Mouse (Mus musculus): ENCODE results near the gene Zfp750. TPM values are rescaled to one million over a fixed set of nuclear protein-coding genes. Genes with fewer than 3 reads are reported as not detected.

The Zfp750 gene
- total and polyA plus RNA-seq, 3 experiments, result 0.06 to 0.08 TPM; not detected in 1

DNA sequence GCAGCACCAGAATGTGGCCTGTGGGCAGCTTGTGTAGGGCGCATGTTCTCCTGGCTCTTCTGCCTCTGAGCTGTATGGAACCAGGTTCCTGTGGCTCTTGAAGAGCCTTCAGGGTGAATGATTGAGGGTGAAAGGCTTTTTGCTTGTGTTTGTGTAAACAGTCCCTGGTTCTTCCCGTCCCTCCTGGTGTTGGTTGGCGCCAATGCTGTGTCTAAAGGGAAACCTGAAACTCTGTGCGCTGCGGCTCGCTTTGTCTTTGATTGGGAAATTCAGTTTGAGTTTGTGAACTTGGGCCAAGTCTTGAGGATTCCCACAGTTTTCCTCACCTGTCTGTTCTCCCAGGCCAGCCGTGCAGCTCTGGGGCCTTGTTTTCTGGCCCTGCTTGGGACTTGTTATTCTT, 5.1 kb upstream of the Zfp750 start:
- no peak for TF ChIP-seq ETS1 (IDR thresholded peaks at IDR 0.05; ENCODE audit: low read depth, low read length)
- TF ChIP-seq MEF2A (IDR thresholded peaks at IDR 0.05; ENCODE audit: extremely low read depth, insufficient replicate concordance, low read depth, low read length, poor library complexity, severe bottlenecking), result no peak
- no peak for TF ChIP-seq MAZ (IDR thresholded peaks at IDR 0.05; ENCODE audit: low read depth, low read length)
- no peak for TF ChIP-seq ZMIZ1 (IDR thresholded peaks at IDR 0.05; ENCODE audit: low read depth, low read length)
- TF ChIP-seq TBP (IDR thresholded peaks at IDR 0.05; ENCODE audit: low read depth, low read length), result no peak
- Histone ChIP-seq H3K9me3 (replicated peaks; ENCODE audit: insufficient read depth, low read length) (no peaks in the 10 kb centered on the region), H3K36me3 (ENCODE audit: control insufficient read depth in 1 of 2, insufficient read depth in 2 of 2, low read length in 2 of 2) (peaks cover 0 to 2% of the 10 kb centered on the region in 2 experiments; a peak in 3 of 4 replicates), H3K4me3 (ENCODE audit: control insufficient read depth in 1 of 2, insufficient read depth in 1 of 2, low read depth in 2 of 2, low read length in 2 of 2) (no peak overlapping the region), H3K79me2 (ENCODE audit: control insufficient read depth, insufficient read depth, low read length, poor library complexity) (no peaks in the 10 kb centered on the region), H3K27ac (ENCODE audit: control insufficient read depth, low read depth, low read length) (no peak overlapping the region), H3K9ac (ENCODE audit: control insufficient read depth, low read depth, low read length, poor library complexity, severe bottlenecking) (no peak overlapping the region), H3K27me3 (ENCODE audit: control insufficient read depth in 1 of 2, insufficient read depth in 2 of 2, low read length in 2 of 2) (no peaks in the 10 kb centered on the region), H3K4me1 (ENCODE audit: control insufficient read depth in 1 of 2, insufficient read depth in 2 of 2, low read length in 2 of 2) (peaks cover 8 to 16% of the 10 kb centered on the region in 2 experiments)
- no peak for DNase-seq (ENCODE audit: low read depth, low spot score)

DNA sequence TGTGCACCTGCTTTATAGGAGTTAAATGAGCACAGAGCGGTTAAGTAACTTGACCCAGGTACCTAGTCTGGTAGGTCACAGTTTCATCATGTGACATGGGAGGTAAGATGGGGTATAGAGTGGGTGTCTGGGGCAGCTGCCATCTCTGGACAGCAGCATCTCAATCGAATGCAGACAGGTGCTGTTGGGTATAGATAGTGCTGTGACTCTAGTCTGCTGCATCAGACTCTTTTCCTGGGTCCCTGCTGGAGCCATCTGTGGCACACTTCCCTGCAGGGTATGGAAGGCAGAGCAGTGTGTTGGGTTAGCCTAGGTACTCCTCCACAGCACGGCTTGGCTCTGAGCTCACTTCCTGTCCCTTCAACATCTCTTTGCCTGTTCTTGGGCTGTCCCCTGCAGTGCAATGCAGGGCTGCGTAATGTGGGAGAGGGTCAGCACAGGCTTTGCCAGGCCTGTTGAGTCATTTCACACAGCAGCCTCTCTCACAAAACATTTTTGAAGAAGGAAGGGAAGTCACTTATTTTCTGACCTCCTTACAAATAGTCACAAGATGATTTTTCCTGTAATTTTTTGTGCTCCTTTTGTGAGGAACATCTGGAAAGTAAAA, 3.1 kb upstream of the Zfp750 start:
- Histone ChIP-seq H3K27me3 (ENCODE audit: control insufficient read depth in 1 of 2, insufficient read depth in 2 of 2, low read length in 2 of 2) (no peaks in the 10 kb centered on the region), H3K36me3 (ENCODE audit: control insufficient read depth in 1 of 2, insufficient read depth in 2 of 2, low read length in 2 of 2) (peaks cover 0 to 2% of the 10 kb centered on the region in 2 experiments; a peak in 3 of 4 replicates), H3K4me1 (ENCODE audit: control insufficient read depth in 1 of 2, insufficient read depth in 2 of 2, low read length in 2 of 2) (peaks cover 8 to 16% of the 10 kb centered on the region in 2 experiments)

DNA sequence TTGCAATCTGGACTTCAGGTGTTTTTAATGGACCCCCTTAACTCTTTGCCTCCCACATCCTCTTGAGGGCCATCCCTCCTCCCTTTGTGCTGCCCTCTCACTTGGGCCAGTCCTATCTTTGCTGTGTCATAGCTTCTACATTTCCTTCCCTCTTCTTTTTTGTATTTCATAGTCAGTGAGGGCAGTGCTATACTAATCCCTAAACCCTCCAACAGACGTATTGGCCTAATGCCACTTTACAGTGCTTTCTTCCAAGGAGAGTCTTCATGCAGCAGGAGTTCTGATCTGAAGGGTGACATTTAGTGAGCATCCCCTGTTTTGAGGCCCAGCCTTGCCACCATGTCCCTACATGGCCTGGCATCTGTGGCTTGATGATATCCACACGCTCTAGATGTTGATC, 1.6 kb upstream of the Zfp750 start:
- Histone ChIP-seq H3K4me3 (ENCODE audit: control insufficient read depth in 1 of 2, insufficient read depth in 1 of 2, low read depth in 2 of 2, low read length in 2 of 2) (no peak overlapping the region), H3K27me3 (ENCODE audit: control insufficient read depth in 1 of 2, insufficient read depth in 2 of 2, low read length in 2 of 2) (no peaks in the 10 kb centered on the region), H3K9me3 (replicated peaks; ENCODE audit: insufficient read depth, low read length) (no peaks in the 10 kb centered on the region), H3K36me3 (ENCODE audit: control insufficient read depth in 1 of 2, insufficient read depth in 2 of 2, low read length in 2 of 2) (peaks cover 0 to 2% of the 10 kb centered on the region in 2 experiments; a peak in 3 of 4 replicates), H3K27ac (ENCODE audit: control insufficient read depth, low read depth, low read length) (no peak overlapping the region), H3K9ac (ENCODE audit: control insufficient read depth, low read depth, low read length, poor library complexity, severe bottlenecking) (no peak overlapping the region), H3K4me1 (ENCODE audit: control insufficient read depth in 1 of 2, insufficient read depth in 2 of 2, low read length in 2 of 2) (peaks cover 8 to 16% of the 10 kb centered on the region in 2 experiments), H3K79me2 (ENCODE audit: control insufficient read depth, insufficient read depth, low read length, poor library complexity) (no peaks in the 10 kb centered on the region)
- peak; percentile 35 for DNase-seq (ENCODE audit: low read depth, low spot score)
- TF ChIP-seq POLR2AphosphoS2 (IDR thresholded peaks at IDR 0.05; ENCODE audit: low read length), result no peak
- no peak for TF ChIP-seq NELFE (IDR thresholded peaks at IDR 0.05; ENCODE audit: low read depth, low read length)
- no peak for TF ChIP-seq BHLHE40 (IDR thresholded peaks at IDR 0.05; ENCODE audit: borderline replicate concordance, low read depth, low read length)
- no peak for TF ChIP-seq SIN3A (IDR thresholded peaks at IDR 0.05; ENCODE audit: low read length)
- no peak for TF ChIP-seq RAD21 (IDR thresholded peaks at IDR 0.05; ENCODE audit: low read depth, low read length)
- TF ChIP-seq USF1 (IDR thresholded peaks at IDR 0.05; ENCODE audit: low read depth, low read length), result no peak
- no peak for TF ChIP-seq GATA1 (IDR thresholded peaks at IDR 0.05; ENCODE audit: low read depth, low read length)
- no peak for TF ChIP-seq MEF2A (IDR thresholded peaks at IDR 0.05; ENCODE audit: extremely low read depth, insufficient replicate concordance, low read depth, low read length, poor library complexity, severe bottlenecking)
- no peak for TF ChIP-seq ZC3H11A (IDR thresholded peaks at IDR 0.05; ENCODE audit: low read depth, low read length)
- TF ChIP-seq MYC (IDR thresholded peaks at IDR 0.05; ENCODE audit: low read depth, low read length), result no peak
- no peak for TF ChIP-seq SMC3 (IDR thresholded peaks at IDR 0.05; ENCODE audit: low read depth, low read length)

More for the DNA sequence above, 3.1 kb upstream of the Zfp750 start:
- Histone ChIP-seq H3K27ac (ENCODE audit: control insufficient read depth, low read depth, low read length) (no peak overlapping the region), H3K9me3 (replicated peaks; ENCODE audit: insufficient read depth, low read length) (no peaks in the 10 kb centered on the region), H3K9ac (ENCODE audit: control insufficient read depth, low read depth, low read length, poor library complexity, severe bottlenecking) (no peak overlapping the region), H3K4me3 (ENCODE audit: control insufficient read depth in 1 of 2, insufficient read depth in 1 of 2, low read depth in 2 of 2, low read length in 2 of 2) (no peak overlapping the region), H3K79me2 (ENCODE audit: control insufficient read depth, insufficient read depth, low read length, poor library complexity) (no peaks in the 10 kb centered on the region)
- no peak for DNase-seq (ENCODE audit: low read depth, low spot score)
- TF ChIP-seq ELF1 (IDR thresholded peaks at IDR 0.05; ENCODE audit: low read depth, low read length) (no peak), MAX (IDR thresholded peaks at IDR 0.05; ENCODE audit: low read length) (no peak), ZMIZ1 (IDR thresholded peaks at IDR 0.05; ENCODE audit: low read depth, low read length) (no peak), MAFK (IDR thresholded peaks at IDR 0.05; ENCODE audit: borderline replicate concordance, low read depth, low read length) (no peak), SIN3A (IDR thresholded peaks at IDR 0.05; ENCODE audit: low read length) (no peak), GABPA (IDR thresholded peaks at IDR 0.05; ENCODE audit: low read depth, low read length) (no peak), ZKSCAN1 (IDR thresholded peaks at IDR 0.05; ENCODE audit: low read depth, low read length) (no peak)
